Mouse (Mus musculus) heart, postnatal 0 days (tissue): ENCODE measurements around the gene Nfic. TPM values are rescaled to one million over a fixed set of nuclear protein-coding genes. Genes with fewer than 3 reads are reported as not detected.
A peak's percentile ranks its signal among the peaks of the same experiment; 100 is the strongest.

Experiments used
- ATAC-seq: fragments of 200-750 bp; cut with Nextera tagmentation; 2 replicates; pipeline ENCODE4 v1.8.0; 2017; ENCODE audit warnings: low read depth, moderate number of reproducible peaks, moderate library complexity; ENCODE audit not compliant: insufficient read depth
- DNase-seq: peaks from one replicate; pipeline ENCODE4 v3.0.0-alpha.2; 2016; ENCODE audit warnings: low spot score
- H3K27ac ChIP-seq: fragments of 300-500 bp; sonication (generic); 2 replicates; pipeline ENCODE4 v1.5.1; 2014; ENCODE audit warnings: low read depth, mild to moderate bottlenecking
- H3K27me3 ChIP-seq: fragments of 300-500 bp; sonication (generic); 2 replicates; pipeline ENCODE4 v1.6.1; 2014; ENCODE audit warnings: low read length, mixed read lengths; ENCODE audit not compliant: control insufficient read depth, insufficient read depth
- H3K36me3 ChIP-seq: fragments of 300-500 bp; sonication (generic); replicated peaks from 2 replicates; pipeline ENCODE4 v1.6.1; 2014; ENCODE audit warnings: low read length, mixed read lengths; ENCODE audit not compliant: control insufficient read depth, insufficient read depth
- H3K4me1 ChIP-seq: fragments of 300-500 bp; sonication (generic); 2 replicates; pipeline ENCODE4 v1.6.1; 2014; ENCODE audit warnings: antibody characterized with exemption; ENCODE audit not compliant: control insufficient read depth, insufficient read depth
- H3K4me2 ChIP-seq: fragments of 300-500 bp; sonication (generic); 2 replicates; pipeline ENCODE4 v1.6.1; 2014; ENCODE audit warnings: low read depth, mild to moderate bottlenecking, low read length, moderate library complexity
- H3K4me3 ChIP-seq: fragments of 300-500 bp; sonication (generic); 2 replicates; pipeline ENCODE4 v1.5.1; 2014; ENCODE audit warnings: low read depth, low read length
- H3K9ac ChIP-seq: fragments of 300-500 bp; sonication (generic); replicated peaks from 2 replicates; pipeline ENCODE4 v1.6.1; 2014; ENCODE audit warnings: low read depth, low read length, mixed read lengths
- H3K9me3 ChIP-seq: fragments of 300-500 bp; sonication (generic); replicated peaks from 2 replicates; pipeline ENCODE4 v1.6.1; 2016; ENCODE audit warnings: low read length; ENCODE audit not compliant: control insufficient read depth
- CTCF ChIP-seq: IDR thresholded peaks from 2 replicates; pipeline ENCODE4 v1.5.1; 2016; ENCODE audit warnings: antibody characterized with exemption, control low read depth, low read depth
- EP300 ChIP-seq: IDR thresholded peaks from 2 replicates; pipeline ENCODE4 v1.6.1; 2016; ENCODE audit warnings: antibody characterized with exemption, low read depth
- WGBS: fragments of 180-500 bp; shearing (Covaris S2); extraction: QIAGEN DNeasy Blood & Tissue Kit; methylation state at CpG from one replicate; pipeline ENCODE4 v1.1.7; 2014; 5-methylcytosine and 5-hydroxymethylcytosine counted together
- polyA plus RNA-seq: library from polyadenylated mRNA; unstranded; fragments of >200 nt; fragmentation: Nextera tagmentation; extraction: Ambion mirVana; gene quantifications from 2 replicates; pipeline ENCODE4 v1.2.1, GENCODE M21; 2015
- total RNA-seq: library from RNA; depleted of rRNA; stranded (reverse); fragments of >200 nt; gene quantifications from 2 replicates; pipeline ENCODE4 v1.2.3, GENCODE M21; 2014; ENCODE audit warnings: low replicate concordance

Nfic gene
- total and polyA plus RNA-seq, 2 experiments from 2014 or later, result 47.6 to 73.7 TPM

GRCm38 (mm10) chr10:81376561-81377361 lies 78.7 kb downstream of the Nfic start:
- peak overlapping the region; percentile 92 for H3K9ac ChIP-seq
- TF ChIP-seq CTCF (no peak), EP300 (no peak)
- WGBS, result 40% methylated on average over 6 of the region's 6 CpGs
- peak overlapping the region; percentile 36; the same call in 1 of the 2 replicates for H3K27ac ChIP-seq
- peak overlapping the region; percentile 87 for H3K4me3 ChIP-seq
- H3K4me1 ChIP-seq, result peaks cover 17% of the 10 kb centered on the region
- H3K36me3 ChIP-seq, result peaks cover 24% of the 10 kb centered on the region
- H3K9me3 ChIP-seq, result no peaks in the 10 kb centered on the region
- H3K27me3 ChIP-seq, result no peaks in the 10 kb centered on the region
- DNase-seq, result no peak
- peak overlapping the region; percentile 83 for H3K4me2 ChIP-seq
- ATAC-seq, result no peak

- H3K4me2 ChIP-seq, result no peak overlapping the region
- no peaks in the 10 kb centered on the region for H3K27me3 ChIP-seq
- H3K9me3 ChIP-seq, result no peaks in the 10 kb centered on the region
- H3K27ac ChIP-seq, result no peak overlapping the region
- no peak for DNase-seq
- no peak for TF ChIP-seq CTCF
- no peak for ATAC-seq
- H3K9ac ChIP-seq, result no peak overlapping the region
- H3K4me1 ChIP-seq, result peaks cover 17% of the 10 kb centered on the region
- H3K4me3 ChIP-seq, result no peak overlapping the region
- peaks cover 34% of the 10 kb centered on the region for H3K36me3 ChIP-seq
- WGBS, result 91% methylated on average over 10 of the region's 10 CpGs
Observed at GRCm38 (mm10) chr10:81375322-81375721, 80.1 kb downstream of the Nfic start.

DNA sequence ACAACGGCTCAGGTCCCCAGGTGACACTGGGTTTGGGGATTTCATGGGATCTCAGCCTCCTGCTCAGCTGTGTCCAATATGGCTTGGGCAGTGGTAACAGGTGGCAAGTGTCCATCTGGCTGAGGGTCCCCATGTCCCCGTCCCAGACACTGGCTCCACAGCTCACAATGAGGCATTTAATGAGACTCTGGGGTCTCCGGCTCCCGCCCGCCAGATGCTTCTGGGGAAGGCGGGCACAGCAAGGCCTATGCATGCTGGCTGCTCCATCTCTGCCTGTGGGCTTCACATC lies 88.3 kb downstream of the Nfic start:
- Histone ChIP-seq H3K9ac (no peak overlapping the region), H3K4me3 (no peak overlapping the region), H3K27me3 (peaks cover 3% of the 10 kb centered on the region; the same call in 1 of the 2 replicates), H3K4me1 (peaks cover 29% of the 10 kb centered on the region), H3K36me3 (peaks cover 53% of the 10 kb centered on the region), H3K9me3 (no peaks in the 10 kb centered on the region), H3K27ac (no peak overlapping the region), H3K4me2 (no peak overlapping the region)
- WGBS, result 92% methylated on average over 6 of the region's 6 CpGs
- DNase-seq (no peak), ATAC-seq (no peak)
- no peak for TF ChIP-seq EP300
- TF ChIP-seq CTCF, result no peak

DNA sequence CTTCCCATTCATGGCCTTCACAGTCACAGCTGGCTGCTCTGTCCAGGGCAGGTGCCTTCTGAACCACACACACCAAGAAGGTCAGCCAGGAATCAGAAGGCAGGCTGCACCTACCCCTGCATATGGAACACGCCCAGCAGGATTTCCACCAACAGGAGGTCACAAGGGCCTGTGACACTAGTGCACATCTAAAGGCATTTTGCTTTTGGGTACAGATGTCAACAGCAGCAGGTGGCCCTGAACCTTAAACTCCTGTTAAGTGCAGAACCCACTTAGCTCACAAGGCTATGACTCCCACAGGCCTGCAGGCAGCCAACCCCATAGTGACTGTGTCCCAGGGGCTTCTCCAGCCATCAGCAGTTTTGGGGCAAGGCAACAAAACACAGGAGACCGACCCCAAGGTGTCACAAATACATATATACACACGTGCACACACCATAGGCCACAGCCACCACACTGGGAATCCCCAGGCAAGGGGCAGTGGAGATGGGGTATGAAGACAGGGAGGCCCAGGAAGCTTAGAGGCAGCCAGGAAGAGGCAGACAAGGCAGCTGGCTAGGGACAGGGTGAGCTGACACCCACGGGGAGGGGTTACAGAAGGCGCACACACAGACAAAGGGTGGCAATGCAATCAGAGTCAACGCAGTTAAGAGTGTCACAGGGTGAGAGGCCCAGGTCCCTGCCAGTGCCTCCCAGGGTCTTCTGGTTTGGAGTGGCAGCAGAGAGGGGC lies 88.8 kb downstream of the Nfic start:
- Histone ChIP-seq H3K4me1 (peaks cover 31% of the 10 kb centered on the region), H3K9ac (no peak overlapping the region), H3K4me3 (no peak overlapping the region), H3K27ac (no peak overlapping the region), H3K27me3 (peaks cover 3% of the 10 kb centered on the region; the same call in 1 of the 2 replicates), H3K9me3 (no peaks in the 10 kb centered on the region), H3K4me2 (no peak overlapping the region), H3K36me3 (peaks cover 53% of the 10 kb centered on the region)
- DNase-seq (no peak), ATAC-seq (no peak)
- TF ChIP-seq CTCF, result no peak
- TF ChIP-seq EP300, result no peak
- 44% methylated on average over 6 of the region's 6 CpGs for WGBS

DNA sequence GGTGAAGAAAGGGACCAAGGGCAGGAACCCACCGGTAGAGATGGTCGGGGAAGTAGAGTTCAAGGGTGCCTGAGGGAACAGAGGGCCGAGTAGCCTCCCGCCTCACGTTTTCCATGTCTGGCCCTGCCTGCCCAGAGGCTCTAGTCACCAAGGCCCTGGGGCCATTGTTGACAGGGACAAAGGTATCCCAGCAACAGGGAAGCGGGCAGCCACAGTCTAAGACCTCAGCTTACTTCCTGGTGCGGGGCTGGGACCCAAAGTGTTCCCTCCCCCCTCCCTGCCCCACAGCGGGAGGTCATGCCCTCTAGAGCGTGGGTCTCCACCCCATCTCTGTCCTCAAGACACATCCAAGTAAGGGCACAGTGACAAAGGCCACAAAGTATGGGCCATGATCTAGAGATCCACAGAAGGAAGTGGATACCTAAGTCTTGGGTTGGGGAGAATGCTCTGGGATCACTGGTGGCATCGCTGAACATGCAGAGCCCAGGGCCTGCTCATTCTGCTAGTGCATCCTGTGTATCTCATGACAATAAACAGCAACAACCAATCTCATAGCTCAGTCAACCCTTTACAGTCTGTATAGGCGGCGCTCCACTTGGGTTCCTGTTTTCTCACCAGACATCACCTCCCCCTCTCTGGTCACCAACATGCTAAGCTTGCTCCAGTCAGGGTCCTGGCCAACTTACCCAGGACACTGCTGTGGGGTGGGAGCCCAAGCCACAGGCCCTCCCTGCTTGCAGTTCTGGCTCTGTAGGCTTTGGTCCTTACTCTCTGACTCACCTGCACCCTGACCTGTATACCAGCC lies 89.6 kb downstream of the Nfic start, which contains the start of gene 4930404N11Rik:
4930404N11Rik (minus strand) TSS at position 145 of the 805 bp plus-strand sequence.
- H3K9me3 ChIP-seq, result no peaks in the 10 kb centered on the region
- H3K9ac ChIP-seq, result 0 out of 2 replicates have a peak within 1 kb of the TSS, but pooled peaks have one; percentile 51
- H3K4me1 ChIP-seq, result peaks cover 31% of the 10 kb centered on the region
- H3K4me2 ChIP-seq, result peak within 1 kb of the TSS; percentile 68
- DNase-seq (no peak), ATAC-seq (no peak)
- peaks cover 3% of the 10 kb centered on the region; the same call in 1 of the 2 replicates for H3K27me3 ChIP-seq
- H3K27ac ChIP-seq, result no peak within 1 kb of the TSS
- WGBS, result 31% methylated on average over 12 of the region's 12 CpGs
- H3K36me3 ChIP-seq, result peaks cover 53% of the 10 kb centered on the region
- no peak for TF ChIP-seq CTCF
- no peak for TF ChIP-seq EP300
- peak within 1 kb of the TSS; percentile 41 for H3K4me3 ChIP-seq
